Mouse (Mus musculus) heart, postnatal 0 days (tissue): ENCODE data around the gene Lgsn. TPM values are rescaled to one million over a fixed set of nuclear protein-coding genes. Genes with fewer than 3 reads are reported as not detected.

ENCODE experiments used
- ATAC-seq: fragments of 200-750 bp; cut with Nextera tagmentation; 2 replicates; pipeline ENCODE4 v1.8.0; 2017; ENCODE audit warnings: low read depth, moderate number of reproducible peaks, moderate library complexity; ENCODE audit not compliant: insufficient read depth
- DNase-seq: peaks from one replicate; pipeline ENCODE4 v3.0.0-alpha.2; 2016; ENCODE audit warnings: low spot score
- H3K27ac ChIP-seq: fragments of 300-500 bp; sonication (generic); 2 replicates; pipeline ENCODE4 v1.5.1; 2014; ENCODE audit warnings: low read depth, mild to moderate bottlenecking
- H3K27me3 ChIP-seq: fragments of 300-500 bp; sonication (generic); 2 replicates; pipeline ENCODE4 v1.6.1; 2014; ENCODE audit warnings: low read length, mixed read lengths; ENCODE audit not compliant: control insufficient read depth, insufficient read depth
- H3K36me3 ChIP-seq: fragments of 300-500 bp; sonication (generic); replicated peaks from 2 replicates; pipeline ENCODE4 v1.6.1; 2014; ENCODE audit warnings: low read length, mixed read lengths; ENCODE audit not compliant: control insufficient read depth, insufficient read depth
- H3K4me1 ChIP-seq: fragments of 300-500 bp; sonication (generic); 2 replicates; pipeline ENCODE4 v1.6.1; 2014; ENCODE audit warnings: antibody characterized with exemption; ENCODE audit not compliant: control insufficient read depth, insufficient read depth
- H3K4me2 ChIP-seq: fragments of 300-500 bp; sonication (generic); 2 replicates; pipeline ENCODE4 v1.6.1; 2014; ENCODE audit warnings: low read depth, mild to moderate bottlenecking, low read length, moderate library complexity
- H3K4me3 ChIP-seq: fragments of 300-500 bp; sonication (generic); 2 replicates; pipeline ENCODE4 v1.5.1; 2014; ENCODE audit warnings: low read depth, low read length
- H3K9ac ChIP-seq: fragments of 300-500 bp; sonication (generic); replicated peaks from 2 replicates; pipeline ENCODE4 v1.6.1; 2014; ENCODE audit warnings: low read depth, low read length, mixed read lengths
- H3K9me3 ChIP-seq: fragments of 300-500 bp; sonication (generic); replicated peaks from 2 replicates; pipeline ENCODE4 v1.6.1; 2016; ENCODE audit warnings: low read length; ENCODE audit not compliant: control insufficient read depth
- CTCF ChIP-seq: IDR thresholded peaks from 2 replicates; pipeline ENCODE4 v1.5.1; 2016; ENCODE audit warnings: antibody characterized with exemption, control low read depth, low read depth
- EP300 ChIP-seq: IDR thresholded peaks from 2 replicates; pipeline ENCODE4 v1.6.1; 2016; ENCODE audit warnings: antibody characterized with exemption, low read depth
- WGBS: fragments of 180-500 bp; shearing (Covaris S2); extraction: QIAGEN DNeasy Blood & Tissue Kit; methylation state at CpG from one replicate; pipeline ENCODE4 v1.1.7; 2014; 5-methylcytosine and 5-hydroxymethylcytosine counted together
- polyA plus RNA-seq: library from polyadenylated mRNA; unstranded; fragments of >200 nt; fragmentation: Nextera tagmentation; extraction: Ambion mirVana; gene quantifications from 2 replicates; pipeline ENCODE4 v1.2.1, GENCODE M21; 2015
- total RNA-seq: library from RNA; depleted of rRNA; stranded (reverse); fragments of >200 nt; gene quantifications from 2 replicates; pipeline ENCODE4 v1.2.3, GENCODE M21; 2014; ENCODE audit warnings: low replicate concordance

Gene Lgsn
- total and polyA plus RNA-seq, 2 experiments from 2014 or later = not detected

GRCm38 (mm10) chr1:31195633-31196032 lies 19.4 kb downstream of the Lgsn start:
- 57% methylated on average over 1 of the region's 1 CpGs for WGBS
- Histone ChIP-seq H3K4me2 (no peak overlapping the region), H3K27ac (no peak overlapping the region), H3K4me1 (no peaks in the 10 kb centered on the region), H3K36me3 (no peaks in the 10 kb centered on the region), H3K27me3 (no peaks in the 10 kb centered on the region), H3K9me3 (no peaks in the 10 kb centered on the region), H3K4me3 (no peak overlapping the region), H3K9ac (no peak overlapping the region)
- DNase-seq = no peak
- no peak for ATAC-seq
- no peak for TF ChIP-seq CTCF
- no peak for TF ChIP-seq EP300

- Histone ChIP-seq H3K4me3 (no peak overlapping the region), H3K27ac (no peak overlapping the region), H3K36me3 (no peaks in the 10 kb centered on the region), H3K4me2 (no peak overlapping the region), H3K4me1 (no peaks in the 10 kb centered on the region), H3K9ac (no peak overlapping the region), H3K27me3 (no peaks in the 10 kb centered on the region), H3K9me3 (no peaks in the 10 kb centered on the region)
- no peak for ATAC-seq
- DNase-seq = no peak
- 84% methylated on average over 3 of the region's 3 CpGs for WGBS
- no peak for TF ChIP-seq EP300
- TF ChIP-seq CTCF = no peak
These were observed 20.8 kb downstream of the Lgsn start for GRCm38 (mm10) chr1:31196959-31197358.

GRCm38 (mm10) chr1:31203771-31204170 lies 27.6 kb downstream of the Lgsn start:
- TF ChIP-seq CTCF = no peak
- TF ChIP-seq EP300 = no peak
- ATAC-seq = no peak

GRCm38 (mm10) chr1:31205346-31205745 lies 29.1 kb downstream of the Lgsn start:
- DNase-seq (no peak), ATAC-seq (no peak)
- 71% methylated on average over 7 of the region's 7 CpGs for WGBS
- Histone ChIP-seq H3K4me3 (no peak overlapping the region), H3K27me3 (no peaks in the 10 kb centered on the region), H3K27ac (no peak overlapping the region), H3K9ac (no peak overlapping the region), H3K4me1 (no peaks in the 10 kb centered on the region), H3K36me3 (no peaks in the 10 kb centered on the region), H3K9me3 (no peaks in the 10 kb centered on the region), H3K4me2 (no peak overlapping the region)
- TF ChIP-seq CTCF (no peak), EP300 (no peak)

More at GRCm38 (mm10) chr1:31203771-31204170, 27.6 kb downstream of the Lgsn start:
- Histone ChIP-seq H3K4me3 (no peak overlapping the region), H3K27me3 (no peaks in the 10 kb centered on the region), H3K9ac (no peak overlapping the region), H3K4me1 (no peaks in the 10 kb centered on the region), H3K9me3 (no peaks in the 10 kb centered on the region), H3K4me2 (no peak overlapping the region), H3K27ac (no peak overlapping the region), H3K36me3 (no peaks in the 10 kb centered on the region)
- WGBS = 77% methylated on average over 10 of the region's 10 CpGs
- DNase-seq = no peak

GRCm38 (mm10) chr1:31205770-31206169 lies 29.6 kb downstream of the Lgsn start:
- TF ChIP-seq CTCF (no peak), EP300 (no peak)
- DNase-seq (no peak), ATAC-seq (no peak)
- Histone ChIP-seq H3K4me2 (no peak overlapping the region), H3K27ac (no peak overlapping the region), H3K4me3 (no peak overlapping the region), H3K4me1 (no peaks in the 10 kb centered on the region), H3K9me3 (no peaks in the 10 kb centered on the region), H3K27me3 (no peaks in the 10 kb centered on the region), H3K36me3 (no peaks in the 10 kb centered on the region), H3K9ac (no peak overlapping the region)
- WGBS = 59% methylated on average over 3 of the region's 3 CpGs

GRCm38 (mm10) chr1:31210144-31210543 lies 33.9 kb downstream of the Lgsn start:
- DNase-seq (peak; percentile 67), ATAC-seq (no peak)
- Histone ChIP-seq H3K27ac (no peak overlapping the region), H3K4me1 (no peaks in the 10 kb centered on the region), H3K27me3 (no peaks in the 10 kb centered on the region), H3K4me2 (no peak overlapping the region), H3K9me3 (no peaks in the 10 kb centered on the region), H3K36me3 (no peaks in the 10 kb centered on the region), H3K4me3 (no peak overlapping the region), H3K9ac (no peak overlapping the region)
- 3% methylated on average over 5 of the region's 5 CpGs for WGBS
- peak; percentile 75 for TF ChIP-seq CTCF
- no peak for TF ChIP-seq EP300
